Mouse (Mus musculus): ENCODE data around the gene Psme4. TPM values are rescaled to one million over a fixed set of nuclear protein-coding genes. Genes with fewer than 3 reads are reported as not detected.
A peak's percentile ranks its signal among the peaks of the same experiment; 100 is the strongest.

Gene Psme4
- 81.8 and 102 TPM in 2 replicates for polyA plus RNA-seq (2012; rRNA removed)

GRCm38 (mm10) chr11:30771267-30771903 lies at the start of gene Psme4:
Psme4 (plus strand) TSS chr11:30771726.
- TF ChIP-seq CTCF (IDR thresholded peaks at IDR 0.05; ENCODE audit: control insufficient read depth, insufficient read depth, insufficient replicate concordance, low read depth, low read length) (no peak), POLR2A (IDR thresholded peaks at IDR 0.05; ENCODE audit: control insufficient read depth, low read depth, low read length) (peak; percentile 90)

GRCm38 (mm10) chr11:30723438-30723837 lies 48.1 kb upstream of the Psme4 start:
- no peak overlapping the region for H3K4me3 ChIP-seq (ENCODE audit: control insufficient read depth, low read depth, low read length)
- H3K36me3 ChIP-seq (ENCODE audit: control insufficient read depth, insufficient read depth, low read length): no peaks in the 10 kb centered on the region
- no peaks in the 10 kb centered on the region for H3K27me3 ChIP-seq (ENCODE audit: control insufficient read depth, insufficient read depth, low read length)
- H3K27ac ChIP-seq (ENCODE audit: control insufficient read depth, insufficient read depth, low read depth, low read length): no peak overlapping the region
- H3K4me1 ChIP-seq (ENCODE audit: control insufficient read depth, insufficient read depth, low read length): no peaks in the 10 kb centered on the region
- no peak for TF ChIP-seq CTCF (IDR thresholded peaks at IDR 0.05; ENCODE audit: control insufficient read depth, insufficient read depth, insufficient replicate concordance, low read depth, low read length)
- TF ChIP-seq POLR2A (IDR thresholded peaks at IDR 0.05; ENCODE audit: control insufficient read depth, low read depth, low read length): no peak

More at GRCm38 (mm10) chr11:30771267-30771903, at the start of gene Psme4:
- H3K4me1 ChIP-seq (ENCODE audit: control insufficient read depth, insufficient read depth, low read length): no peaks in the 10 kb centered on the region; the same call in 1 of the 2 replicates
- H3K4me3 ChIP-seq (ENCODE audit: control insufficient read depth, low read depth, low read length): peak within 1 kb of the TSS; percentile 92
- H3K27me3 ChIP-seq (ENCODE audit: control insufficient read depth, insufficient read depth, low read length): no peaks in the 10 kb centered on the region
- peak within 1 kb of the TSS; percentile 83 for H3K27ac ChIP-seq (ENCODE audit: control insufficient read depth, insufficient read depth, low read depth, low read length)
- H3K36me3 ChIP-seq (ENCODE audit: control insufficient read depth, insufficient read depth, low read length): no peaks in the 10 kb centered on the region

GRCm38 (mm10) chr11:30730721-30731120 lies 40.8 kb upstream of the Psme4 start:
- TF ChIP-seq POLR2A (IDR thresholded peaks at IDR 0.05; ENCODE audit: control insufficient read depth, low read depth, low read length) (no peak), CTCF (IDR thresholded peaks at IDR 0.05; ENCODE audit: control insufficient read depth, insufficient read depth, insufficient replicate concordance, low read depth, low read length) (no peak)
- no peaks in the 10 kb centered on the region for H3K27me3 ChIP-seq (ENCODE audit: control insufficient read depth, insufficient read depth, low read length)

DNA sequence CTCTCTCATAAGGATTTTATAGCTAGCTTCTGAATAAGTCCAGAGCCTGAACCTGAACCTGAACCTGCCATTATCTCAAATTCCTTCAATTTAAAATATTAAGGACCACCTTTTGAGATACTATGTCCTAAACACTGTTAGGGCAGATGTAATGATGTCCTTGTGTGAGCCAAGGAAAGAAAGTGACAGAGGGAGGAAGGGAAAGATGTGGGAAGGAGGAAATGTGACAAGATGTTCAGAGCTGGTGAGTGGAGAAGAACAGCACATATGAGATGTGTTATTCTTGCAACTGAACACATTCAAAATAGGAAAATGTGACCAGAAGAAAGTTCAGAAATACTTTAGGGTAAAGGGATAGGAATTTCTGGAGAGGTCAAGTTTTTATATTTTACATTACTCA lies 38.1 kb upstream of the Psme4 start:
- Histone ChIP-seq H3K4me1 (ENCODE audit: control insufficient read depth, insufficient read depth, low read length) (no peaks in the 10 kb centered on the region), H3K27me3 (ENCODE audit: control insufficient read depth, insufficient read depth, low read length) (no peaks in the 10 kb centered on the region), H3K4me3 (ENCODE audit: control insufficient read depth, low read depth, low read length) (no peak overlapping the region), H3K36me3 (ENCODE audit: control insufficient read depth, insufficient read depth, low read length) (no peaks in the 10 kb centered on the region), H3K27ac (ENCODE audit: control insufficient read depth, insufficient read depth, low read depth, low read length) (no peak overlapping the region)
- TF ChIP-seq CTCF (IDR thresholded peaks at IDR 0.05; ENCODE audit: control insufficient read depth, insufficient read depth, insufficient replicate concordance, low read depth, low read length) (no peak), POLR2A (IDR thresholded peaks at IDR 0.05; ENCODE audit: control insufficient read depth, low read depth, low read length) (no peak)

More at GRCm38 (mm10) chr11:30730721-30731120, 40.8 kb upstream of the Psme4 start:
- no peak overlapping the region for H3K27ac ChIP-seq (ENCODE audit: control insufficient read depth, insufficient read depth, low read depth, low read length)
- no peaks in the 10 kb centered on the region for H3K36me3 ChIP-seq (ENCODE audit: control insufficient read depth, insufficient read depth, low read length)
- no peaks in the 10 kb centered on the region for H3K4me1 ChIP-seq (ENCODE audit: control insufficient read depth, insufficient read depth, low read length)
- H3K4me3 ChIP-seq (ENCODE audit: control insufficient read depth, low read depth, low read length): no peak overlapping the region

GRCm38 (mm10) chr11:30743991-30744390 lies 27.5 kb upstream of the Psme4 start:
- Histone ChIP-seq H3K4me3 (ENCODE audit: control insufficient read depth, low read depth, low read length) (no peak overlapping the region), H3K36me3 (ENCODE audit: control insufficient read depth, insufficient read depth, low read length) (no peaks in the 10 kb centered on the region)
- TF ChIP-seq CTCF (IDR thresholded peaks at IDR 0.05; ENCODE audit: control insufficient read depth, insufficient read depth, insufficient replicate concordance, low read depth, low read length) (no peak), POLR2A (IDR thresholded peaks at IDR 0.05; ENCODE audit: control insufficient read depth, low read depth, low read length) (no peak)

GRCm38 (mm10) chr11:30748938-30749337 lies 22.6 kb upstream of the Psme4 start:
- no peaks in the 10 kb centered on the region for H3K4me1 ChIP-seq (ENCODE audit: control insufficient read depth, insufficient read depth, low read length)
- no peaks in the 10 kb centered on the region for H3K27me3 ChIP-seq (ENCODE audit: control insufficient read depth, insufficient read depth, low read length)
- no peak overlapping the region for H3K4me3 ChIP-seq (ENCODE audit: control insufficient read depth, low read depth, low read length)
- no peaks in the 10 kb centered on the region for H3K36me3 ChIP-seq (ENCODE audit: control insufficient read depth, insufficient read depth, low read length)
- no peak for TF ChIP-seq POLR2A (IDR thresholded peaks at IDR 0.05; ENCODE audit: control insufficient read depth, low read depth, low read length)
- no peak for TF ChIP-seq CTCF (IDR thresholded peaks at IDR 0.05; ENCODE audit: control insufficient read depth, insufficient read depth, insufficient replicate concordance, low read depth, low read length)
- H3K27ac ChIP-seq (ENCODE audit: control insufficient read depth, insufficient read depth, low read depth, low read length): no peak overlapping the region

More at GRCm38 (mm10) chr11:30743991-30744390, 27.5 kb upstream of the Psme4 start:
- no peaks in the 10 kb centered on the region for H3K27me3 ChIP-seq (ENCODE audit: control insufficient read depth, insufficient read depth, low read length)
- H3K4me1 ChIP-seq (ENCODE audit: control insufficient read depth, insufficient read depth, low read length): no peaks in the 10 kb centered on the region
- no peak overlapping the region for H3K27ac ChIP-seq (ENCODE audit: control insufficient read depth, insufficient read depth, low read depth, low read length)

GRCm38 (mm10) chr11:30749587-30749986 lies 21.9 kb upstream of the Psme4 start:
- TF ChIP-seq POLR2A (IDR thresholded peaks at IDR 0.05; ENCODE audit: control insufficient read depth, low read depth, low read length) (no peak), CTCF (IDR thresholded peaks at IDR 0.05; ENCODE audit: control insufficient read depth, insufficient read depth, insufficient replicate concordance, low read depth, low read length) (no peak)

More at GRCm38 (mm10) chr11:30749587-30749986, 21.9 kb upstream of the Psme4 start:
- Histone ChIP-seq H3K4me3 (ENCODE audit: control insufficient read depth, low read depth, low read length) (no peak overlapping the region), H3K27me3 (ENCODE audit: control insufficient read depth, insufficient read depth, low read length) (no peaks in the 10 kb centered on the region), H3K4me1 (ENCODE audit: control insufficient read depth, insufficient read depth, low read length) (no peaks in the 10 kb centered on the region; the same call in 1 of the 2 replicates), H3K27ac (ENCODE audit: control insufficient read depth, insufficient read depth, low read depth, low read length) (no peak overlapping the region), H3K36me3 (ENCODE audit: control insufficient read depth, insufficient read depth, low read length) (no peaks in the 10 kb centered on the region)
